Mouse (Mus musculus): ENCODE results near the gene Gm5737. TPM values are rescaled to one million over a fixed set of nuclear protein-coding genes. Genes with fewer than 3 reads are reported as not detected.

Gm5737 gene
- not detected in 2 replicates for polyA plus RNA-seq (2015; fragmentation: Nextera tagmentation; extraction: Ambion mirVana)

DNA sequence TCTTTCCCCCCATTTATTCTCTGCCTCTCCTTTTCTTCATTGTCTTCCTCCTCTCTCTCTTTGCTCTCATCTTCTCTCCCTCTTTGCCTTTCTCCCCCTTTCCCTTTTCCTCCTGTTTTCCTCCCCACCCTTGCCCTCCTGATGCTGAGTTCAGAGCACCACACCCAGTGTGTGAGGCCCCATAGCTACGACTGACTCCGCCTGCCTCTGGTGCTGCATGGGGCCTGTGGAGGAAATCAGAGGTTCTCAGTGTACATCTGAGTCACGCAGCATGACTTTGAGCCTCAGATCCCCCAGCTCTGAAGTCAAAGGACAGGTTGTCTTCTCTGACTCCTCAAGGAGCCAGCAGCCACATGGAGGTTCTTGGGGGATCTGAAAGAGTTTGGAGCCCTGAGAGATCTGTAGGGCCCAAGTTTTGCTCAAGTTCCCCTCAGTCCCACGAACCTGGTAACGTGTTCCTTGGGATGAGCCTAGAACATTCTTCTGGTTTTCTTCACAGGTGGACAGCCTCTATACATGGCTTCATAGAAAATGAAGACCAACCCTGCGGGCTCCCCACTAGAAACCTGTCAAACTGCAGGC lies at the start of gene Gm5737:
Gm5737 (plus strand) TSS at position 532 of the 582 bp plus-strand sequence.
- WGBS = 66% methylated on average over 6 of the region's 6 CpGs
- no peak within 1 kb of the TSS for H3K27ac ChIP-seq
- H3K9me3 ChIP-seq = no peaks in the 10 kb centered on the region
- peak; percentile 85 for ATAC-seq
- no peak within 1 kb of the TSS for H3K4me3 ChIP-seq (replicated peaks)
- no peak within 1 kb of the TSS for H3K4me2 ChIP-seq (replicated peaks)
- no peak within 1 kb of the TSS for H3K9ac ChIP-seq
- peaks cover 6% of the 10 kb centered on the region; the same call in 1 of the 2 replicates for H3K4me1 ChIP-seq (replicated peaks)
- no peaks in the 10 kb centered on the region for H3K36me3 ChIP-seq
- H3K27me3 ChIP-seq (replicated peaks) = peaks cover 3% of the 10 kb centered on the region; the same call in 1 of the 2 replicates

GRCm38 (mm10) chr7:120767369-120767768 lies 44.8 kb upstream of the Gm5737 start:
- Histone ChIP-seq H3K4me3 (replicated peaks) (no peak overlapping the region), H3K36me3 (no peaks in the 10 kb centered on the region), H3K4me1 (replicated peaks) (no peaks in the 10 kb centered on the region), H3K27ac (no peak overlapping the region), H3K9me3 (no peaks in the 10 kb centered on the region), H3K4me2 (replicated peaks) (no peak overlapping the region), H3K9ac (no peak overlapping the region), H3K27me3 (replicated peaks) (no peaks in the 10 kb centered on the region)
- WGBS = 12% methylated on average over 1 of the region's 1 CpGs
- ATAC-seq = no peak

DNA sequence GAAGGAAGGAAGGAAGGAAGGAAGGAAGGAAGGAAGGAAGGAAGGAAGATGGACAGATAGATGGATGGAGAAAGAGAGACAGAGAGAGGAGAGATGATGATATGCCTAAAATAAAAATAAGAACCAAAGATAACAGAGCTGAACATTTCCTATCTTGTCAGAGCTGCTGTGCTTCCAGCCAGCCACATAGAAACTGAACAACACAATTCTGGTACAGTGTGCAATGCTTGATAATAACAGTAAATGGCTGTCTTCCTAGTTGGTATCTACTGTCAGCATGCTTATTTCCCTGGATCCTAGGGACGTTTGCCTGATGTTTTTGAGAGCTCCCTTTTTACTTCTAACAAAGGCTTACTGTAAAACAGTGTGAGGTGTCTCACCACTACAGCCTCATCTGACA lies 40.8 kb upstream of the Gm5737 start:
- 54% methylated on average over 1 of the region's 1 CpGs for WGBS
- Histone ChIP-seq H3K4me1 (replicated peaks) (no peaks in the 10 kb centered on the region), H3K36me3 (no peaks in the 10 kb centered on the region), H3K4me3 (replicated peaks) (no peak overlapping the region), H3K27me3 (replicated peaks) (no peaks in the 10 kb centered on the region), H3K4me2 (replicated peaks) (no peak overlapping the region), H3K9ac (no peak overlapping the region), H3K27ac (no peak overlapping the region), H3K9me3 (no peaks in the 10 kb centered on the region)
- no peak for ATAC-seq

DNA sequence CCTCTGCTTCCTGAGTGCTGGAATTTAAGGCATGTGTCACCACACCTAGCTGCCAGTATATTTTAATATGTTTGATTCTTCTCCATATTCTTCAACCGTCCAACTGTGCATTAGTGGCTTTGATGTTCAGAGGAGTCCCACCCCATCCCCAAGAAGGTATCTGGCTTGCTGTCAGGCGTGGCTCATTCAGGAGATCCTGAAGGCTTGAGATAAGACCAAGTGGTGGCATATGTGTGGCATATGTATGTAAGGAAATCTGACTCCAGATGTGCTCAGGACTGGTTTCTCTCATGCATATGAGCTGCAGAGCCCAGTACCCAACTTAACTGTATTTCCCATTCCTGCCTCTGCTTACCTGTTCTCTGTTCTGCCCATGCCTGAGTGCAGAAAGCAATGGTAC lies 34.2 kb upstream of the Gm5737 start:
- Histone ChIP-seq H3K9me3 (no peaks in the 10 kb centered on the region), H3K9ac (no peak overlapping the region), H3K4me3 (replicated peaks) (no peak overlapping the region), H3K4me2 (replicated peaks) (no peak overlapping the region), H3K27me3 (replicated peaks) (no peaks in the 10 kb centered on the region), H3K4me1 (replicated peaks) (no peaks in the 10 kb centered on the region), H3K27ac (no peak overlapping the region), H3K36me3 (no peaks in the 10 kb centered on the region)
- no peak for ATAC-seq
- 55% methylated on average over 2 of the region's 2 CpGs for WGBS

DNA sequence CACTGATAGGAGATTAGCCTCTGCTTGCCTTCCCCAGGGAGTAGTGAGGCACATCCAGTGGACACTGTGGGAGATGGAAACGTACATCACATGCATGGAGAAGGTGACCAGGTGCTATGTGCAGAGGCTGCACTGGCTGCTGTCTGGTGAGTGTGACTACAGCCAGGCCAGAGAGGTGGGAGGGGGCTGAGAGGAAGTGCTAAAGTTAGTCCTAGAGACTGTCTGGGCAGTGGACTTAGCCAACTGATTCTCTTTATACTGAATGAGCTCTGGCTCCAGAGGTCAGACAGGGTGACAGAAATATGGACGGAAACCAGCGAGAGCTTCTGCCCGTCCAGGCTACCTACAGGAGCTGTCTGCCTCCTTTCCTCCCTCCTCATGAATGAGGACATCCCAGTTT lies 16.6 kb upstream of the Gm5737 start:
- Histone ChIP-seq H3K4me1 (replicated peaks) (no peaks in the 10 kb centered on the region), H3K27me3 (replicated peaks) (no peaks in the 10 kb centered on the region), H3K4me2 (replicated peaks) (no peak overlapping the region), H3K27ac (no peak overlapping the region), H3K36me3 (no peaks in the 10 kb centered on the region), H3K9ac (no peak overlapping the region), H3K9me3 (no peaks in the 10 kb centered on the region), H3K4me3 (replicated peaks) (no peak overlapping the region)
- WGBS = 72% methylated on average over 4 of the region's 4 CpGs
- no peak for ATAC-seq

GRCm38 (mm10) chr7:120796369-120796768 lies 15.8 kb upstream of the Gm5737 start:
- Histone ChIP-seq H3K4me2 (replicated peaks) (no peak overlapping the region), H3K9me3 (no peaks in the 10 kb centered on the region), H3K27me3 (replicated peaks) (no peaks in the 10 kb centered on the region), H3K4me1 (replicated peaks) (no peaks in the 10 kb centered on the region), H3K9ac (no peak overlapping the region), H3K36me3 (no peaks in the 10 kb centered on the region), H3K4me3 (replicated peaks) (no peak overlapping the region), H3K27ac (no peak overlapping the region)
- ATAC-seq = no peak
- WGBS = 83% methylated on average over 3 of the region's 3 CpGs

- Histone ChIP-seq H3K4me3 (replicated peaks) (no peak overlapping the region), H3K9me3 (no peaks in the 10 kb centered on the region), H3K36me3 (no peaks in the 10 kb centered on the region), H3K27ac (no peak overlapping the region), H3K27me3 (replicated peaks) (no peaks in the 10 kb centered on the region), H3K9ac (no peak overlapping the region), H3K4me2 (replicated peaks) (no peak overlapping the region), H3K4me1 (replicated peaks) (no peaks in the 10 kb centered on the region)
- WGBS = 93% methylated on average over 2 of the region's 2 CpGs
- no peak for ATAC-seq
These were observed 8.9 kb upstream of the Gm5737 start for GRCm38 (mm10) chr7:120803268-120803667.

- Histone ChIP-seq H3K36me3 (no peaks in the 10 kb centered on the region), H3K4me3 (replicated peaks) (peak overlapping the region; percentile 30), H3K27ac (no peak overlapping the region), H3K9me3 (no peaks in the 10 kb centered on the region), H3K4me2 (replicated peaks) (peak overlapping the region; percentile 70), H3K27me3 (replicated peaks) (peaks cover 3% of the 10 kb centered on the region; the same call in 1 of the 2 replicates), H3K4me1 (replicated peaks) (peaks cover 6% of the 10 kb centered on the region; the same call in 1 of the 2 replicates), H3K9ac (peak overlapping the region; percentile 26; the same call in 1 of the 2 replicates)
- WGBS = 4% methylated on average over 27 of the region's 27 CpGs
- peak; percentile 53; the same call in 1 of the 2 replicates for ATAC-seq
These were observed 2.5 kb upstream of the Gm5737 start for GRCm38 (mm10) chr7:120809705-120810104.

- WGBS = 87% methylated on average over 6 of the region's 6 CpGs
- H3K36me3 ChIP-seq = no peaks in the 10 kb centered on the region
- no peaks in the 10 kb centered on the region for H3K4me1 ChIP-seq (replicated peaks)
- H3K27me3 ChIP-seq (replicated peaks) = no peaks in the 10 kb centered on the region
- H3K27ac ChIP-seq = no peak overlapping the region
- no peaks in the 10 kb centered on the region for H3K9me3 ChIP-seq
- peak; percentile 55; the same call in 1 of the 2 replicates for ATAC-seq
- H3K9ac ChIP-seq = no peak overlapping the region
- H3K4me3 ChIP-seq (replicated peaks) = no peak overlapping the region
- no peak overlapping the region for H3K4me2 ChIP-seq (replicated peaks)
These were observed 5.4 kb downstream of the Gm5737 start for GRCm38 (mm10) chr7:120817552-120817951.

GRCm38 (mm10) chr7:120819386-120819785 lies 7.2 kb downstream of the Gm5737 start:
- WGBS = 91% methylated on average over 4 of the region's 4 CpGs
- no peak overlapping the region for H3K4me3 ChIP-seq (replicated peaks)

DNA sequence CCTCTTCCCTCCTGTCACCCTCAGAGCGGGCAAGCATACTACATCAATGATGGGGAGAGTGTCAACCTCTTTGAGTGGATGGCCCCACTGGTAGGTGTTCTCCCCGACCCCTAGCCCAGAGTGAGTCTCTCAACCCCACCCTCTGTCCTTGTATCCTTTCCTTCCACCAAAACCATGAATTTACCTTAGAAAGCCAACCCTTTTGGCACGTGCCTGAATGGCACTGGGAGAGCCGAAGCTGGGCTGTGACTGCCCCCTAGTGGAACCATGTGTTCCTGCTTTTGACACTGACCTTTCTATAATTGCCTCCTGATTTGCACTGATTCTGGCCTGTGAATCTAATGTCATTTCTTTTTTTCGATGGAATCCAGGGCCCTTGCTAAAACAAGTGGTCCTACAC lies 11.1 kb downstream of the Gm5737 start:
- no peak overlapping the region for H3K4me3 ChIP-seq (replicated peaks)
- WGBS = 19% methylated on average over 5 of the region's 5 CpGs
- H3K4me1 ChIP-seq (replicated peaks) = no peaks in the 10 kb centered on the region
- no peaks in the 10 kb centered on the region for H3K27me3 ChIP-seq (replicated peaks)
- no peak overlapping the region for H3K9ac ChIP-seq
- peak; percentile 40 for ATAC-seq
- H3K4me2 ChIP-seq (replicated peaks) = no peak overlapping the region
- H3K9me3 ChIP-seq = no peaks in the 10 kb centered on the region
- H3K27ac ChIP-seq = no peak overlapping the region
- H3K36me3 ChIP-seq = no peaks in the 10 kb centered on the region

More at GRCm38 (mm10) chr7:120819386-120819785, 7.2 kb downstream of the Gm5737 start:
- Histone ChIP-seq H3K9me3 (no peaks in the 10 kb centered on the region), H3K4me2 (replicated peaks) (no peak overlapping the region), H3K27ac (no peak overlapping the region), H3K9ac (no peak overlapping the region), H3K4me1 (replicated peaks) (no peaks in the 10 kb centered on the region), H3K27me3 (replicated peaks) (no peaks in the 10 kb centered on the region), H3K36me3 (no peaks in the 10 kb centered on the region)
- no peak for ATAC-seq

DNA sequence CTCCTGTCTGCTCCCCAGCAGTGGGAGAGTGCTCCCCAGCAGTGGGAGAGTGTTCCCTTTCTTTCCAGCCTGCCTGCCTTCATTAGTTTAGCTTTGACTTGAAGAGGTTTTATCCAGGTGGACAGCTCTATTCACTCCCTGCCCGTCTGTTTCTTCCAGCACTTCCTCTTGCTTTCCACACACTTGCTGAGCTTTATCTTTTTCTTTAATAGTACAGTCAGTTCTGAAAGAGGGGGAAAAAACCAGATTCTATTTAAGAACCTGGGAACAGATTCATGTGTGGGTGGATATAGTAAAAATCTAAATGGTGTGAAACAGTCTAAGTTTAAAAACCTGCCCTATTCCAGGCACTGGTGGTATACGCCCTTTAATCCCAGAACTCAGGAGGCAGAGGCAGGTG lies 12.9 kb downstream of the Gm5737 start:
- no peaks in the 10 kb centered on the region for H3K36me3 ChIP-seq
- H3K27ac ChIP-seq = no peak overlapping the region
- H3K4me2 ChIP-seq (replicated peaks) = no peak overlapping the region
- H3K4me1 ChIP-seq (replicated peaks) = no peaks in the 10 kb centered on the region
- no peak overlapping the region for H3K9ac ChIP-seq
- 66% methylated on average over 2 of the region's 2 CpGs for WGBS
- no peak overlapping the region for H3K4me3 ChIP-seq (replicated peaks)
- no peaks in the 10 kb centered on the region for H3K27me3 ChIP-seq (replicated peaks)
- no peaks in the 10 kb centered on the region for H3K9me3 ChIP-seq
- no peak for ATAC-seq

GRCm38 (mm10) chr7:120826408-120826807 lies 14.2 kb downstream of the Gm5737 start:
- H3K9ac ChIP-seq = no peak overlapping the region
- H3K9me3 ChIP-seq = no peaks in the 10 kb centered on the region
- no peak overlapping the region for H3K4me2 ChIP-seq (replicated peaks)
- H3K4me1 ChIP-seq (replicated peaks) = peaks cover 3% of the 10 kb centered on the region; the same call in 1 of the 2 replicates
- H3K27ac ChIP-seq = no peak overlapping the region
- ATAC-seq = peak; percentile 64
- no peaks in the 10 kb centered on the region for H3K27me3 ChIP-seq (replicated peaks)
- H3K4me3 ChIP-seq (replicated peaks) = no peak overlapping the region
- no peaks in the 10 kb centered on the region for H3K36me3 ChIP-seq
- WGBS = 12% methylated on average over 3 of the region's 3 CpGs

Data from intestine, embryonic 15.5 days (tissue).